Mouse (Mus musculus): ENCODE results near the gene Usf1. TPM values are rescaled to one million over a fixed set of nuclear protein-coding genes. Genes with fewer than 3 reads are reported as not detected.

Gene Usf1
- polyA plus RNA-seq, 1 experiment: 87.8 TPM

- Histone ChIP-seq H3K27ac (ENCODE audit: insufficient read depth, low read depth, low read length) (no peak overlapping the region), H3K27me3 (ENCODE audit: control insufficient read depth, insufficient read depth, low read length) (0 out of 2 replicates have a peak, but pooled peaks cover 4% of the 10 kb centered on the region), H3K4me3 (ENCODE audit: low read depth, low read length) (peak overlapping the region; percentile 27), H3K36me3 (ENCODE audit: control insufficient read depth, insufficient read depth, low read length) (no peaks in the 10 kb centered on the region), H3K4me1 (ENCODE audit: control insufficient read depth, insufficient read depth, insufficient read length, low read length) (peaks cover 9% of the 10 kb centered on the region)
- TF ChIP-seq CTCF (IDR thresholded peaks at IDR 0.05; ENCODE audit: extremely low read depth, insufficient read length, insufficient replicate concordance, low read depth, low read length) (peak; percentile 62; the same call in 1 of the 2 replicates), POLR2A (IDR thresholded peaks at IDR 0.05; ENCODE audit: low read depth, low read length) (no peak)
- WGBS: 20% methylated on average over 31 of the region's 31 CpGs
Observed at GRCm38 (mm10) chr1:171379935-171380599, 31.0 kb upstream of the Usf1 start.

- Histone ChIP-seq H3K27ac (ENCODE audit: insufficient read depth, low read depth, low read length) (no peak overlapping the region), H3K4me3 (ENCODE audit: low read depth, low read length) (no peak overlapping the region), H3K36me3 (ENCODE audit: control insufficient read depth, insufficient read depth, low read length) (no peaks in the 10 kb centered on the region), H3K27me3 (ENCODE audit: control insufficient read depth, insufficient read depth, low read length) (0 out of 2 replicates have a peak, but pooled peaks cover 4% of the 10 kb centered on the region), H3K4me1 (ENCODE audit: control insufficient read depth, insufficient read depth, insufficient read length, low read length) (peaks cover 9% of the 10 kb centered on the region)
- TF ChIP-seq POLR2A (IDR thresholded peaks at IDR 0.05; ENCODE audit: low read depth, low read length) (no peak), CTCF (IDR thresholded peaks at IDR 0.05; ENCODE audit: extremely low read depth, insufficient read length, insufficient replicate concordance, low read depth, low read length) (no peak)
- WGBS: 86% methylated on average over 11 of the region's 11 CpGs
Observed at GRCm38 (mm10) chr1:171382096-171382620, 29.0 kb upstream of the Usf1 start.

- 0 out of 2 replicates have a peak, but pooled peaks cover 4% of the 10 kb centered on the region for H3K27me3 ChIP-seq (ENCODE audit: control insufficient read depth, insufficient read depth, low read length)
- WGBS: 68% methylated on average over 9 of the region's 9 CpGs
- no peak for TF ChIP-seq CTCF (IDR thresholded peaks at IDR 0.05; ENCODE audit: extremely low read depth, insufficient read length, insufficient replicate concordance, low read depth, low read length)
- no peak for TF ChIP-seq POLR2A (IDR thresholded peaks at IDR 0.05; ENCODE audit: low read depth, low read length)
- peaks cover 9% of the 10 kb centered on the region for H3K4me1 ChIP-seq (ENCODE audit: control insufficient read depth, insufficient read depth, insufficient read length, low read length)
- no peaks in the 10 kb centered on the region for H3K36me3 ChIP-seq (ENCODE audit: control insufficient read depth, insufficient read depth, low read length)
- H3K4me3 ChIP-seq (ENCODE audit: low read depth, low read length): no peak overlapping the region
- no peak overlapping the region for H3K27ac ChIP-seq (ENCODE audit: insufficient read depth, low read depth, low read length)
Observed at GRCm38 (mm10) chr1:171384361-171384760, 26.8 kb upstream of the Usf1 start.

GRCm38 (mm10) chr1:171385171-171385570 is 25.9 kb upstream of the Usf1 start:
- no peak overlapping the region for H3K4me3 ChIP-seq (ENCODE audit: low read depth, low read length)
- 74% methylated on average over 9 of the region's 9 CpGs for WGBS
- H3K27ac ChIP-seq (ENCODE audit: insufficient read depth, low read depth, low read length): no peak overlapping the region
- TF ChIP-seq POLR2A (IDR thresholded peaks at IDR 0.05; ENCODE audit: low read depth, low read length): no peak
- TF ChIP-seq CTCF (IDR thresholded peaks at IDR 0.05; ENCODE audit: extremely low read depth, insufficient read length, insufficient replicate concordance, low read depth, low read length): no peak
- peaks cover 6% of the 10 kb centered on the region for H3K4me1 ChIP-seq (ENCODE audit: control insufficient read depth, insufficient read depth, insufficient read length, low read length)
- no peaks in the 10 kb centered on the region for H3K36me3 ChIP-seq (ENCODE audit: control insufficient read depth, insufficient read depth, low read length)
- H3K27me3 ChIP-seq (ENCODE audit: control insufficient read depth, insufficient read depth, low read length): 0 out of 2 replicates have a peak, but pooled peaks cover 4% of the 10 kb centered on the region

GRCm38 (mm10) chr1:171387099-171387498 is 24.0 kb upstream of the Usf1 start:
- TF ChIP-seq POLR2A (IDR thresholded peaks at IDR 0.05; ENCODE audit: low read depth, low read length) (no peak), CTCF (IDR thresholded peaks at IDR 0.05; ENCODE audit: extremely low read depth, insufficient read length, insufficient replicate concordance, low read depth, low read length) (peak; percentile 23; the same call in 1 of the 2 replicates)
- Histone ChIP-seq H3K27me3 (ENCODE audit: control insufficient read depth, insufficient read depth, low read length) (no peaks in the 10 kb centered on the region), H3K4me1 (ENCODE audit: control insufficient read depth, insufficient read depth, insufficient read length, low read length) (peaks cover 5% of the 10 kb centered on the region; the same call in 1 of the 2 replicates), H3K36me3 (ENCODE audit: control insufficient read depth, insufficient read depth, low read length) (no peaks in the 10 kb centered on the region), H3K27ac (ENCODE audit: insufficient read depth, low read depth, low read length) (no peak overlapping the region), H3K4me3 (ENCODE audit: low read depth, low read length) (no peak overlapping the region)
- 77% methylated on average over 6 of the region's 6 CpGs for WGBS

GRCm38 (mm10) chr1:171388376-171389102 is 22.6 kb upstream of the Usf1 start, which contains the start of gene Arhgap30:
Arhgap30 (plus strand) TSS chr1:171388954.
- Histone ChIP-seq H3K27ac (ENCODE audit: insufficient read depth, low read depth, low read length) (peak within 1 kb of the TSS; percentile 87), H3K4me3 (ENCODE audit: low read depth, low read length) (peak within 1 kb of the TSS; percentile 73), H3K4me1 (ENCODE audit: control insufficient read depth, insufficient read depth, insufficient read length, low read length) (0 out of 2 replicates have a peak, but pooled peaks cover 2% of the 10 kb centered on the region), H3K27me3 (ENCODE audit: control insufficient read depth, insufficient read depth, low read length) (no peaks in the 10 kb centered on the region), H3K36me3 (ENCODE audit: control insufficient read depth, insufficient read depth, low read length) (no peaks in the 10 kb centered on the region)
- WGBS: 68% methylated on average over 15 of the region's 15 CpGs
- TF ChIP-seq POLR2A (IDR thresholded peaks at IDR 0.05; ENCODE audit: low read depth, low read length) (peak; percentile 29; the same call in 1 of the 2 replicates), CTCF (IDR thresholded peaks at IDR 0.05; ENCODE audit: extremely low read depth, insufficient read length, insufficient replicate concordance, low read depth, low read length) (no peak)

All from small intestine, adult 2 months (tissue).